12 mouse cellular contexts compared by ENCODE assay signal in the genomic region with DNA sequence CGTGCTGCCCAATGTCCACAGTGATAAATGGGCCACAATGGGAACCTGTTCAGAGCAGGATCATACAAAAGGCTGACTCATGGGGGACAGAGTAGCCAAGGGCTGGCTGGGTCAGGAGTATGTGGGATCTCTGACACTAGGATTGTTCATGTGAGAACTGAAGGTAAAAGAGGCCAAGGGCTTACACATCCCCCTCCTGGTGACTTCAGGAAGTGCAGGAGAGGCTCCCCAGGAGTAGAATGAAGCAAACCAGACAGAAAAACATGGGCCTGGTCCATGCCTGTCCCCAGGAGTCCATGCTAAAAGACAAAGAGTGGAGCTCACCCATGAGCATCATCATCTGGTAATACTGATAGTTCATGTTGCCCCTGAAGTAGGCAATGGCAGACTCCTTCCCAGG. TPM values are rescaled to one million over a fixed set of nuclear protein-coding genes. Genes with fewer than 3 reads are reported as not detected.
DNase-seq lines count a peak whose midpoint lies in the region; ATAC-seq and TF ChIP-seq lines count a peak whose summit lies in the region.
"Not testable (repeated sequence)": the region's sequence is repeated elsewhere in the genome, so short reads cannot be mapped to it uniquely, and the experiment has no call there.
"Had no signal": no experiment of that assay in that cellular context is flagged by ENCODE, and none has a peak within 500 bp of the region (broad histone marks: within the 10 kb centered on the region; RNA-seq: fewer than 3 reads in every experiment).

No protein-coding gene starts in this region.

- not testable (repeated sequence) for H3K9ac ChIP-seq in liver, embryonic 11.5 days (ENCODE audit: low read depth, low read length); stomach, postnatal 0 days (ENCODE audit: low read length)

- H3K27me3 ChIP-seq in kidney, adult 2 months (replicated peaks; ENCODE audit: control insufficient read depth, insufficient read depth, low read length); liver, embryonic 11.5 days (replicated peaks; ENCODE audit: control insufficient read depth, insufficient read depth, low read length); stomach, postnatal 0 days (ENCODE audit: control insufficient read depth, insufficient read depth, low read length): not testable (repeated sequence)

- WGBS in kidney, adult 2 months = 88% methylated on average over 1 of the region's 1 CpGs
- WGBS in liver, embryonic 11.5 days = 74% methylated on average over 1 of the region's 1 CpGs
- 81% methylated on average over 1 of the region's 1 CpGs for WGBS in stomach, postnatal 0 days

- peak; percentile 53 for TF ChIP-seq CTCF in kidney, adult 2 months (conservative IDR thresholded peaks at IDR 0.05; ENCODE audit: insufficient read depth, insufficient read length, low read depth, low read length)
- peak; percentile 77 for TF ChIP-seq CTCF in stomach, postnatal 0 days (IDR thresholded peaks at IDR 0.05; ENCODE audit: low read depth)

- not testable (repeated sequence) for H3K4me2 ChIP-seq in liver, embryonic 11.5 days; stomach, postnatal 0 days (replicated peaks; ENCODE audit: low read depth)

- DNase-seq in B cell, adult 2 months = peak; percentile 66 to 72
- peak; percentile 27 to 80 for DNase-seq in adrenal gland, adult (ENCODE audit: inconsistent age in 2 of 2, low spot score in 1 of 2)
- peak; percentile 64 for DNase-seq in embryo, embryonic 10 days (ENCODE audit: low spot score)
- DNase-seq in heart, adult 11 months = peak; percentile 92
- DNase-seq in kidney, adult 2 months = peak; percentile 60
- peak; percentile 49 for DNase-seq in liver, embryonic 11.5 days (ENCODE audit: low spot score)
- DNase-seq in stomach, postnatal 0 days (ENCODE audit: low spot score) = peak; percentile 68

- H3K36me3 ChIP-seq in kidney, adult 2 months (ENCODE audit: control insufficient read depth, insufficient read depth, low read length); liver, embryonic 11.5 days (ENCODE audit: control insufficient read depth, insufficient read depth, low read length); stomach, postnatal 0 days (ENCODE audit: control insufficient read depth, insufficient read depth, low read length): not testable (repeated sequence)

- not testable (repeated sequence) for H3K9me3 ChIP-seq in liver, embryonic 11.5 days (ENCODE audit: control insufficient read depth, low read length); stomach, postnatal 0 days (ENCODE audit: control insufficient read depth, low read length)

- TF ChIP-seq EP300 in stomach, postnatal 0 days (optimal IDR thresholded peaks at IDR 0.05) = not testable (repeated sequence)

- not testable (repeated sequence) for TF ChIP-seq POLR2A in kidney, adult 2 months (IDR thresholded peaks at IDR 0.05; ENCODE audit: low read depth, low read length)

- not testable (repeated sequence) for ATAC-seq in liver, embryonic 11.5 days (replicated peaks; ENCODE audit: low FRiP score)
- peak; percentile 63; the same call in 1 of the 2 replicates for ATAC-seq in monocyte, adult 5-6 weeks (replicated peaks; ENCODE audit: insufficient number of reproducible peaks, low FRiP score, low TSS enrichment, poor library complexity, severe bottlenecking)
- peak; percentile 47; the same call in 1 of the 2 replicates for ATAC-seq in stomach, postnatal 0 days (ENCODE audit: low FRiP score, low TSS enrichment)

- H3K4me1 ChIP-seq in kidney, adult 2 months (ENCODE audit: control insufficient read depth, insufficient read depth, low read length); liver, embryonic 11.5 days (replicated peaks; ENCODE audit: control insufficient read depth, insufficient read depth, low read length); stomach, postnatal 0 days (replicated peaks; ENCODE audit: control insufficient read depth, insufficient read depth): not testable (repeated sequence)

- H3K27ac ChIP-seq in kidney, adult 2 months (ENCODE audit: insufficient read depth, low read depth, low read length); liver, embryonic 11.5 days (ENCODE audit: low read depth, low read length); stomach, postnatal 0 days (replicated peaks): not testable (repeated sequence)

- H3K4me3 ChIP-seq in kidney, adult 2 months (ENCODE audit: insufficient read depth, low read depth, low read length); liver, embryonic 11.5 days (ENCODE audit: low read depth, low read length); stomach, postnatal 0 days (ENCODE audit: low read depth, low read length): not testable (repeated sequence)

RNA-seq across cellular contexts. Expression of a gene that starts 7.5 kb away (rescaled TPM):
- polyA plus RNA-seq in kidney, adult 2 months (2012; rRNA removed) = 0.34 TPM in 1 of 2 replicates, not detected in the other
- polyA plus RNA-seq in liver, embryonic 11.5 days (2014; fragmentation: Nextera tagmentation; extraction: Ambion mirVana) = not detected in 2 replicates
- 1.3 TPM in 1 of 3 replicates, not detected in the others for total RNA-seq in monocyte, adult 5-6 weeks (2017)
- not detected in 2 replicates for polyA plus RNA-seq in stomach, postnatal 0 days (2015; fragmentation: Nextera tagmentation; extraction: Ambion mirVana)
- total RNA-seq: ES-E14 had no signal
- polyA plus RNA-seq: kidney, embryonic 14.5 days; limb, embryonic 15.5 days; neural tube, embryonic 14.5 days had no signal

RNA-seq across cellular contexts. Expression of a gene that starts 35.3 kb away (rescaled TPM):
- polyA plus RNA-seq in kidney, adult 2 months (2012; rRNA removed) = 12.2 and 14.5 TPM in 2 replicates
- 10.5 and 11.1 TPM in 2 replicates for polyA plus RNA-seq in liver, embryonic 11.5 days (2014; fragmentation: Nextera tagmentation; extraction: Ambion mirVana)
- 2.1 to 4.9 TPM in 2 of 3 replicates, not detected in the other for total RNA-seq in monocyte, adult 5-6 weeks (2017)
- polyA plus RNA-seq in stomach, postnatal 0 days (2015; fragmentation: Nextera tagmentation; extraction: Ambion mirVana) = 10.9 and 13.4 TPM in 2 replicates

RNA-seq across cellular contexts. Expression of a gene that starts 59.3 kb away (rescaled TPM):
- 165 and 192 TPM in 2 replicates for polyA plus RNA-seq in kidney, adult 2 months (2012; rRNA removed)
- polyA plus RNA-seq in liver, embryonic 11.5 days (2014; fragmentation: Nextera tagmentation; extraction: Ambion mirVana) = 36.1 and 40.1 TPM in 2 replicates
- total RNA-seq in monocyte, adult 5-6 weeks (2017) = 24.2 to 27.3 TPM (median 25.1 TPM) in 3 replicates
- 109 and 120 TPM in 2 replicates for polyA plus RNA-seq in stomach, postnatal 0 days (2015; fragmentation: Nextera tagmentation; extraction: Ambion mirVana)
